Mouse (Mus musculus) MEL-GATA-1-ER (cell line): ENCODE data around the gene Fam160a1.

Experiments
- DNase-seq: peaks from one replicate; pipeline ENCODE4 v3.0.0-alpha.2; 2012; ENCODE audit warnings: low read depth; ENCODE audit errors: extremely low read depth

Gene Fam160a1

DNA sequence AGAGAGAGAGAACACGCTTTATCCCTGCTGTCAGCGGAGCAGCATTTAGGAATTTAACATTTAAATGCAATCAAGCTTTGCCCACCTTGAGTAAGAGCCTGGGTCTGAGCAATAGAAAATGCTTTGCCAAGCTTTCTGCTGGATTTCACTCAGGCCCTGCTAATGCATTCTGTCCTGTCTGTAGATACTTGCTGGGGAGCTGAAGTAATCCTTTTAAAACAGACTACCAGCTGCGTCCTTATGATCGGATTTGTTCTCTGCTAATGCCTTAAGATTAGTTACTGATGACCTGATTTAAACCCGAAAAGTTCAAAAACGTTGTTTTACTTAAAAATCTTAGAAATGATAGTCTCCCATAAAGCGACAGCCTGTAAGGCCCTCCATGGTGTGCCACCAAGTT, 136.0 kb downstream of the Fam160a1 start:
- no peak for DNase-seq

DNA sequence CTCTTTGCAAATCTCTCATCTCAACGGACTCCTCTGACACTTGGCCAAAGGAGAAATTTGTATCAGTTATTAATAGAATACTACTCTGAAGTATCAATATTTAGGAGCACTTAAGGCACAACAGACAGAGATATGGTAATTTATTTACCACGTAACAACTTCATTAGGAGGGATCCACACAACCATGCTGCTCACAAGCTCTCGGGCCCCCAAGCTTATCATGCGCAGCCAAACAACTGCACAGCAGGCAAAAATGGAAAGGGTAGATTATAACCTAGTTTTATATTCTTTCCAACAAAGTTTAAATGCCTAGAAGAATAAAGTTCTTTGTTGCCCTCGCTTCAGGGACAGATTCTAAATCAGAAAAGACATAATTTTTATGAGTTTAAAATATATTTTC, 137.1 kb downstream of the Fam160a1 start:
- DNase-seq: no peak

DNA sequence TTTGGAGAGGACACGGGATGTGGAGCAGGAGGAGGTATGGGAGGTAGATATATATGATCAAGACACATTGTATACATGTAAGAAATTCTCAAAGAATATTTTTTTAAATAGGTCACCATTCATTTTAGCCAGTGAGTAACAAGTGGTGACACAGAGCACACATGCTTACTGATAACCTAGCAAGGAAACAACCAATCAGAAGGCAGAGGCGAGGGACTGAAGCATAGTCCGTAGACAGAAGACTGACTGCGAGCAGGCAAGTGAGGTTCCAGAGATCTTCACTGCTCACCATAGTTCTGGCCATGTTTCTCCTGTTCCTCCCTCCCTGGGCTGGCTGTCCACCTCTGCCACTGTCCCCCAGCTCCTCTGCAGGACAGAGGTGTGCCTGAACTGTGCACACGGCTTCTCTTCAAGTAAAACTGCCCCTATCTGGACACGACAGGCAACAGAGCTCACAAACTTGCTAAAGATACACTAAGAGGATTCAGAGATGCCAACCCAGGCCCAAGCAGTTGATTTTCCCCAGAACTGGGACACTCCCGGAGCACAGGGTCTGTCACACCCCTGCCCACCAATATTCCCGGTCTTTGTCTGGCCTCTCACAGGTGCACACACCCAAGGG, 137.7 kb downstream of the Fam160a1 start:
- DNase-seq: no peak

DNA sequence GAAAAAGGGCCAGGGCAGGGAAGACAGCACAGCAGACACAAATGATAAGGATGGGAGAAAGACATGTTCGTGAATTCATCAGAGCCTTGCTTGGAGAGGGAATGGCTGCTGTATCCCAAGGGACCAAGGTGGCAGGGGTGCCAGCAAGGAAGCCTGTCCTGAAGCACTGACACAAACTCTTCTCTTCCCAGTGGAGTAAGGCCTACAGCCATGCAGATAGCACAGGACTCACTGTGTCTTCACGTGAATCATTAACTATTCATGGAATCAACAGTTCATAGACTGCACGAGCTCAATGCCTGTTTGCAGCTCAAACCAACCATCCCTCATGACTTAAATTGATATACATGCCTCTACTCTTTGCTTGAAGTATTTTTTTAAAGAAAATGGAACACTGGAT, 139.1 kb downstream of the Fam160a1 start:
- no peak for DNase-seq

DNA sequence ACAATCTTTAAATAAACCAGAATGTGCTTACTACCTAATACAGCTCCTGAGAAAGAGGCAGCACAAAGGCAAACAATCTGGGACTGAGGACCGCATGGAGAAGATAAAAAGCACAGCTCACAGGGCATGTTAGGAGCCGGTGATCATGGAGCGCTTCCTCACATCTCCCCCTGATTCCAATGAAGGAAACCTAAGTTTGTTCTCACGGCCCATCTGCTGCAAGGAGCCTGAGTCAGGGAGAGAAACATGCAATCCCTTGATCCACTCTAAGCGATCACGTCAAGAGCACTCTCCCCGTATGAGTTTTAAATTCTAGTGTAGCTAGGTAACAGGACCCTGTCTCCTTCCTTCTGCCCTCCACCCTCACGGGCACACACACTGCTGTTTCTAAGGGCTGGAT, 140.0 kb downstream of the Fam160a1 start:
- DNase-seq: no peak

DNA sequence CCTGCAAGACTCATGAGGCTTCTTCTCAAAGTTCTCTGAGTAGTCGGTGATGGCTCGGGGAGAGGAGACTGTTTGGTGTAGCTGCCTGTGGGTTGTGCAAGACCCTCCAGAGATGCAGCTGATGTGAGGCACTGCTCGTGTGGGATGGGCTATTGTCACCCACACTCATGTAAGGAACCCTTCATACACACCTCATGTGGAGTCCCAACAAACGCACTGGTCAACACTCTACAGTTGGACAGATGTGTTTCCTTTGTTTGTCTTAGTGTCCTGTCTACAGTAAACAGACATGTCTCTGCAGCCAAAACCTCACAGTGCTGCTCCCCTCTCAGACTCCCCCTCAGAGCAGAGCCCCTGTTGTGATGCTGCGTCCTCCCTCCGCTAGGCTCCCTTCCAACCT, 147.2 kb downstream of the Fam160a1 start:
- DNase-seq: no peak

DNA sequence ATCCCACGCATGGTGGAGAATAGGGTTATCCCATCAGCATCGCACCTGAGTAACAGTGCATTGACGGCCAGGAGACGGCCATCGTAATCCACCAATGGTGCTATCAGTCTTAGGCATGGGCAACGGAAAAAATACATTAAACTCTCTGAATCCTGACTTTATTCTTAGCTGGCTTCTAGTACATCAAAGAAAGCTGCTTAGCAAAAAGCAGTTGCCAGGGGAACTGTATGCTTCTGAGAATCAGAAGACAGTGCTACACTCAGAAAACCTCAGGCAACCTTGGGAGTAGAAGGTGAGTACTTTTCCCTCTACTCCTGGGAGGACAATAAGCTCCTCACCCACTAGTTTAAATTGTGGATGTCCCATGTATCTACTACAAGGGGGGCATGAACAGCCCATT, 149.4 kb downstream of the Fam160a1 start:
- DNase-seq: no peak

DNA sequence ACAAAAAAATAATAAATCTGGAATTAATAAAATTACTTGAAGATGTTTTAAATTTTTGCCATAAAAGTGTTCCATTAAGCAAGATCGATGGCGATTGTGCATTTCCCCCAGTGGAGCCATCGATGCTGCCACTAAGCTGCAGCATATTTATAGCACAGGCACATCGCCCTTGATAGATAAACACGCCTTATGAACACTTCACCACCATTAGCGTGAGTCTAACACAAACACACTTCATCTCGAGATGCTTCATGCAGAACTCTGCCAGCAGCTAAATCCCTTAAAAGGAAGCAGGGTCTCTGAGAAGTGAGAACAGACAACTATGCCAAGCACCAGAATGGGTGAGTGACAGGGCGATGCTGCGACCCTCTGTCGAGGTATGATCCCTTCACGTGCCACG, 150.4 kb downstream of the Fam160a1 start:
- DNase-seq: no peak

DNA sequence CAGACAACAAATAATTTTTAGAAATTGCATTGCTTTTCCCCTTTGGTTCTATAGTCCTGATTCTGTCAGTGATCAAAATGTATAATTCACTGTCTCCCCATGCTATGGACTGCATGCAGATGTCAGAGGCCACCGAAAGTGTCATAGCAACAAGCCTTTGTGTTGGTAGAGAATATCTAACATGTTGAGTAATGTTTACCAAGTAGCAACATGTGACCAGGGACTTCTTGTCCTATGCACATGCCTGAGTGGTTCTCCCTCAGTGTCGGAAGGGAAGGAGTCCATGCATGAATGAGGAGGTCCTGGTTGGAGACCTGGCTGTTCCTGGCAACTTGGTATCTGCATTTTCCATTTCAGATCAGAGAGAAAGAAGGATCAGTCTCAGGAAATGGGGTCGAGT, 150.9 kb downstream of the Fam160a1 start:
- no peak for DNase-seq

DNA sequence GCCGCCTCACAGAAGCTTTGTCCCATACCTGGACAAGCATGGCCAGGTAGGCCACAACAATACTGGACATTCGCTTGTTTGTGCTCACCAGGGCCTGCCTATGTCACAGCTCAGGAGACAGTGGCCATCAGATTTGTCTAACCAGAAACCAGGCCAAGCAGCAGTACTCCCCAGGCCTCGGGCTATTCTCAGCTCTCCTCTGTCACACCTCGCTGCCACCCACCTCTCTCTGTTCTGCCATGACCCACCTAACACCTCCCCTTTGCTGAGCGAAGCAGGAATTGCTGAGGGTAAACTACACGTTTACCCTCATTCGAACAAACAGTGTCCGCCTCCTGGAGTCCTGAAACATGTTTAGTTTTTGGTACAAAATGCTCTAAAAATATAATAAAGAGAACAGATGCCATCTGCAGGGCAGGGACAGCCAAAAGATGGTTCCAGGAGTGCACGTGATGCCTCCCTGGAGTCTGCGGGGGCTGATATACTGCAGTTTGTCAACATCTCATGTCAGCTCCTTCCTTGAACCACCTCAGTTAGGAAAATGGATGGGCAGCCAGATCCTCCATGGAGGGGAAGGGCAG, 152.4 kb downstream of the Fam160a1 start:
- DNase-seq: no peak

DNA sequence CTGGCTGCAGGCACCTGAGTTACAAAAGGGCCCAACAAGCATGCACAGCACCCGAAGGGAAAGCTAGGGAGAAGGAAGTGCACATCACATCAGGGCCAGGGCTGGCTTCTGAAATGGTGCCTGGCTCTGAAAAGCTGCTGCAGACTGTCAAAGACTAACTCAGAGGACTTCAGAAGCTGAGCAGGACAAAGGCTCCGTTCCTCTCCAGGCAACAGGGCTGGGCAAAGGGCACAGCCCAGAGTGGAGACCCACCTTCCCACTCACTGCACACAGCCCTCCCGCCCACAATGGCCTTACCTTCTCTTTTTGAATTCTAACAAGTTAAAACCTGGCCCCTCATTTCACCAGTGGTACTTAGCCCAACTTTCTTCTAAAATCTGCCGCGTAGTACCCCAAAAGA, 153.3 kb downstream of the Fam160a1 start:
- DNase-seq: no peak

DNA sequence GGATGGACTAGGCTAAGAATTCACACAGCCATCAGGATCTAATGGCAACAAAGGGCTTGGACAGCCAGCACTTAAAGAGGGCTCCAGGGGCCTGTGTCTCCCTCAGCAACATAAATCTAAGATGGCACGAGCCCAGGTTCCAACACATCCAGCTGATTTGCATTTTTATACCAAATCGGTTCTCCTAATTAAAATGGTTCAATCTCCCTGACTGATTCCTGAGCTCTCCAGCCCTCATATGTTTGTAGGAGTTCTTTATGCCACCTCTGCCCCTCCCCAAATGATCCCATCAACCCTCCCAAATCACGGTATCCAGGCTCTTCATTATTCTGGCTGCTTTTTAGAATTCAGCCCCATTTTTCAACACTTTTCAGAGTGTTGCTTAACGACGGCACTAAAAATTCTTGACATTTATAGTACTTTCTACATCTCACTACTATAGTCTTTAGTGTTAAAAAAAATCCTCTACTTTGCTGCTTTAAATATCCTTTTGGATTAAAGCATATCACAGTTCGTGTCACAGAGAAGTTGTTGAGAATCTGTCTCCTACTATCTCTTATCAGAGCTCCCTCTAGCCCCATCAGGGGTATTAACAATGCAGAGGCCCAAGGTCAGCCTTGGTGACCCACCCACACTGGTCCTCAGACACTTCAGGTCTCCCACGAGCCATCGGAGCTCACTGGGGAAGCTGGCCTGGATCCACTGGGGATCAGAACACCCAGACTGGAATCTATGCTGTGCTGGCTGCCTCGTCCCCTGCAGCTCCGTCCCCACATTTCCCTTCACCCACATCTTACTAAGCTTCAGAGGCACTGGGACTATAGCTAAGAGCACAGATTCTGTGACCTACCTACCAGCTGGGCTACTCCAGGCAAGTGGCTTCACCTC, 154.9 kb downstream of the Fam160a1 start:
- no peak for DNase-seq

DNA sequence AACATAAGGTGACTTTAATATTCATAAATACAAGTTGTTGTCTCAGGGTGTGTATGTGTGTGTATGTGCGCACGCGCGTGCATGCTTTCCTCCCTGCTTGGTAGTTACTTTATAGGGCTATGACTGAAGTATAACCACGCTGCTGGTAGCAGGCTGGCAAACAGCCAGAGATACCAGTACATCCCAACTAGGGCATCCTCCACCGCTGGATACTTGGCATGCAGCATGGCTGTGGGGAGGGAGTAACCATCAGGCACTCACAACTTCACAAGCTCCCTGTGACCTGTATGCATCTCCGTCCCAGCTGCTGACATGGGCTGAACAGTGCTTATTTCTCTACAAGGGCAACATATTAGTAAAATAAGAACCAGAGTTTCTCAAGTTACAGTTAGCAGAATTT, 157.4 kb downstream of the Fam160a1 start:
- DNase-seq: no peak

DNA sequence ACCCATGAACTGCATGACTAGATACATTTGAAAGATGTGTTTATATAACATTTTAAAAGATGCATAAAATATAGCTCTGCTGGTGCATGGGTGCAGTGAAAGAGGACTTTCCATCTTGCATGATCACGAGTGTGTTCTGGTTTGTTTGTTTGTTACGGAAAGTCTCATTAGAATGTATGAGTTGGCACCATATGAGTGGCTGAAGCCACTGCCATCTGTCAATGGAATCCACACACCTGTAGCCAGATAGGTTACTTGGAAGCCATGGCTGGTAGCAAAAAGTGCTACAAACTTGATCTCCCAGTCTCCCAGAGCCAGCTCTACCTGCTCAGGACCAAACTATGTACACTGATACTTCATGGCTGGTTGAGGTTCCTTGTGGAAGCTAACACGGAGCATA, 161.6 kb downstream of the Fam160a1 start:
- no peak for DNase-seq

DNA sequence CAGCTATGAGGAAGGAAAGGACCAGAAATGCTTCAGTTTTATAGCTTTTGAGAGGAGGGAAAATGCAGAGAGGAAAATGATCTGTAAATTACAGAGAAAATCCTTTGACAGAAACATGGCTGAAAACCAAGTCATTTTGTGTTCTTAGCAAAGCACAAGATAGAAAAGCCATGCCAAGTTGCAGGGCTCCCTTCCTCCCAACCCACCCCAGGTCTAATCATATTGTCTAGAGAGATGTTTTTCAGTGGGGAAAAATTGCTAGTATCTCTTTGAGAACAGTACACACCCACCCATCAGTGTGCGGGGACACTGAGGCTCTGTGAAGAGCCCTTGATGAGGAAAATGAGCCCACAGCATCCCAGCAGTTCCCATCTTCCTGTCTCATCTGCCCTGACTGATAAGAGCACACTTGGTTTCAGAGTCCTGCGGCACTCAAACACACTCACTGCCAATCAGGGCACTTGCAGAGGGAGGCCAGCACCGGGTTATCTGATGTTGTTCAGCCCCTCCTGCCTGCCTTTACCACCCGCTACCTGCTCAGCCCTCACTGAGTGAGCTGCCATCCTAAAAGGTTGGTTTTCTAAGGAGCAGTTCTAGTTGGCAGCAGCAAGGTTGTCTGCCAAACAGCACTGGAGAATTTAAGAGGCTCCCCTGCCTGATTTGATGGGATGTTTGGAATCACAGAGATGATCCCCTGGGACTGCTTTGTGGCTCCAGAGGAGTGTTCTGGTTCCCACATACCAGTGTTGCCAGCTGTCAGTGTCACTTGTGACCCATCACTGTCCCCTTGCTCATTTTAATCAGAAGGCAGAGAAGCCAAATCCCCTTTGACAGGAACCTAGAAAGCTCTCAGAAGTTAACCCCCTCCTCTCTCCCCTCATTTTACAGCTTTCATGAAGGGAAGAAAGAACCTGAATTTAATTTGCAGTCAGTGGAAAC, 164.1 kb downstream of the Fam160a1 start:
- no peak for DNase-seq

DNA sequence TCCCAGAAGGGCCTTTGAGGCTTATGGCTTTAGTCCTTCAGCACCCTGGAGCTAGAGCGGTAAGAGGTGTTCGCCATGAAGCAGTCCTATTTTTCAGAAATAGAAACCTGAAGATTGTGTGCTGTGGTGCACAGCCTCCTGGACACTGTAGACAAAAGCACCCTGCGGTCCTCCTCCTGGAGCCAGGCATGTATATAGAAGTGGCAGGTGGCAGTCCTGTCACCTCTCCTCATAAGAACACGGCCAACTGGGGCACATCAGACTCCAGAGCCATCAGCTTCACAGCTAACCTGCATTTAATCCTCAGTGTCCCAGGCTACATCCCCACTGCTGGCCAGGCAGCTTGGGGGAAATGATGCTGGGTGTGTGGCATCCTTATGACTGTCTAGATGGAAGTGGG, 167.9 kb downstream of the Fam160a1 start:
- no peak for DNase-seq

DNA sequence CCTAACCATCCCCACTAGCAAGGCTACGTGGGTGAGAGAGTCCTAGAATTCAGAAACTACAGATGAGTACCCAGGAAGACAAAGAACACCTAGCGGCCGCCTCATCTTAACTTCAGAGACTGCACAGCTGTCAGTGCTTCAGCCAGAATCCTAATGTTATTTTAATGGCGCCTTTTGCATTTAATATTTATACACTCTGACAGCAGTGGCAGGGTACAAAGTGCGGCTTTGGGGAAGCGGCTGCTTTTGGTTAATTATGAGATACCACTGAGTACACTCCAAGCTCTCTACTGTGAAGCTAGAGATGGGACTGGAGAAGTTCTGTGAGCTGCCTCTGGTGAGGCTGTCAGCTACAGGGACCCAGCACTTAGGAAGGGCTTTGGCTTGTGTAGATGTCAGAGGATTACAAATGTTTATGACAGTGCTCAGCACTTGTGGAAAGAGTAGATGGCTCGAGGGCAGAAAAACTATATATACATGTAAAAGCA, 171.5 kb downstream of the Fam160a1 start:
- DNase-seq: no peak

DNA sequence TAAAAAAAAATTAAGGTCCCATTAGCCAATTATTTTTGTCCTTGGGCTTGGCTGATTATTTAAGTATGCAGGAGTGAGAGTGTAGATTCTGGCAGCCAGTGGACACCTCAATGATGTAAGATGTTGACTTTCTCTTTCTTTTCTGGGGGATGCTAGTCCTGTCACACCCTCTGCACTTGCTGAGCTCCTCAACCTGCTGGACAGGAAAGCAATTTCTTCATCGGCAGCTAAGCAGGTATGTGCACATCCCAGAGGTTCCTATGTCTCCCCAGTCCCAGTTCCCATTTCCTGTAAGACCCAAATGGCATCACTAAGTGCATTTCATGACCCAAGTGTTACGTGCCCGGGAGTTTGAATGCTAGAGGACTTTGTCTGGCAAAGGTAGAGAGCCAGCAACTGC, 172.3 kb downstream of the Fam160a1 start:
- DNase-seq: no peak

DNA sequence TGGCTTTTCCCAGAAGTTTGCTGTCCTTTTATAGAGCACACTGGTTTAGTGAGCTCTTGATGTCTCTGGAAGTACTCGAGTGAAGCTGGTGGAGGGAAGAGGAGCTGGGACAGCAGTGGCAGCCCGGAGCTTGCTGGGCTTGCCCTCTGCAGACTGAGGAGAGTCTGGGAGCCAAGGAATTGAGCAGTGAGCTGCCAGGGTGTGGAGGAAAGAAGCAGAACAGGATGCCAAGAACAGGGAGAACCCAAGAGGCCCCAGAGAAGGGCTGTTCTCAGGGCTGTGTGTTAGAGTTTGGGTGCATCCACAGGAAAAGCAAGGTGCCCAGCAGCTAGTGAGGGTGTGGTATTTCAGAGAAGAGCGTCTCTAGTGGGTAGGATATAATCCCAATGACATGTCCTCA, 175.3 kb downstream of the Fam160a1 start:
- no peak for DNase-seq

DNA sequence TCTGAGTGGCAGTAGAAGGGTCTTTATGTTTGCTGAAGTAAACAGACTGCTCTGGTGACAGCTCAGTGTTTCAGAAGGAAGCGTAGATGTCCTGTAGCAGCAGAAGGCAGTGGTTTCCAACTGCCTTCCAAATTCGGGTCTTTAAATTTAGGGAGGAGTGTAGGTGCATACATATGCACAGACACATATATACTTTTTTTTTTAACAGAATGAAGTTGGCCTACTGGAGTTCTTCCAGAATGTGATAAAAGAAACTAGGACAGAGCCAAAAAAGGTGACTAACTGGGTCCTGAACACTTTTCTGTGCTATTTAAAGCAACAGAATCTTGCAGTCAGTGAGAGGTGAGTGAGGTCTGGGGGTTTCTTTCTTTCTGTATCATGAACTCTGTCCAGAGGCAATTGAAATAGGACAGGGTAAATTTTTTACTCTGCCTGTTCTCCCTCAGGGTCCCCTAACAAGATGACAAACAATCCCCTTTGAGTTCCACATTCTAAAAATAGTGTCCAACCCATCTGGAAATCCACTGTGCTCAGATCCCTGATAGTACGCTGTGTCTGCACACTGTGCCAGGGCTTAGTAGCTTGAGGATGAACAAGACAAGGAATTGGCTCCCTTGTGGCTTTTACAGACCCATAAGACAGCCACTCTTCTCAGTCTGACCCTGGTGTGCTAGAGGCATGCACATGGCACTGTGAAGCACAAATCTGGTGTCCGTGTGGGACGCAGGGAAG, 180.2 kb downstream of the Fam160a1 start:
- no peak for DNase-seq

DNA sequence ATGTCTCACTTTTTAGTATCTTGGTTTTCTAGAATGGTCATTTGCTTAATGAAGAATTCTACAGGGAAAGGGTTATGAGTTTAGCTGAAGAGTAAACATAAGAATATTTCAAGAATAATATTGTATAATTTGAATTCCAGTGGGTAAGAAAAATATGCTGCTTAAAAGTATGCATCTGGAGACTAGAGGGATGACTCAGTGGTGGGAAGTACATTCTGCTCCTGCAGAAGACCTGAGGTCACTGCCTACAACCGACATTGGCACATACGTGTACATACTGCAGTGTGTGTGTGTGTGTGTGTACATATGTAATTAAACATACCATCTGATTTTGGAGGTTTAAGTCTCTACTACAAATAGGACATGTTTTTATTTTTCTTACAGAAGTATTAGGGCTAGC, 181.5 kb downstream of the Fam160a1 start:
- DNase-seq: no peak
